Mouse (Mus musculus): Measurements from ENCODE around the gene Fgf22.

The Fgf22 gene

DNA sequence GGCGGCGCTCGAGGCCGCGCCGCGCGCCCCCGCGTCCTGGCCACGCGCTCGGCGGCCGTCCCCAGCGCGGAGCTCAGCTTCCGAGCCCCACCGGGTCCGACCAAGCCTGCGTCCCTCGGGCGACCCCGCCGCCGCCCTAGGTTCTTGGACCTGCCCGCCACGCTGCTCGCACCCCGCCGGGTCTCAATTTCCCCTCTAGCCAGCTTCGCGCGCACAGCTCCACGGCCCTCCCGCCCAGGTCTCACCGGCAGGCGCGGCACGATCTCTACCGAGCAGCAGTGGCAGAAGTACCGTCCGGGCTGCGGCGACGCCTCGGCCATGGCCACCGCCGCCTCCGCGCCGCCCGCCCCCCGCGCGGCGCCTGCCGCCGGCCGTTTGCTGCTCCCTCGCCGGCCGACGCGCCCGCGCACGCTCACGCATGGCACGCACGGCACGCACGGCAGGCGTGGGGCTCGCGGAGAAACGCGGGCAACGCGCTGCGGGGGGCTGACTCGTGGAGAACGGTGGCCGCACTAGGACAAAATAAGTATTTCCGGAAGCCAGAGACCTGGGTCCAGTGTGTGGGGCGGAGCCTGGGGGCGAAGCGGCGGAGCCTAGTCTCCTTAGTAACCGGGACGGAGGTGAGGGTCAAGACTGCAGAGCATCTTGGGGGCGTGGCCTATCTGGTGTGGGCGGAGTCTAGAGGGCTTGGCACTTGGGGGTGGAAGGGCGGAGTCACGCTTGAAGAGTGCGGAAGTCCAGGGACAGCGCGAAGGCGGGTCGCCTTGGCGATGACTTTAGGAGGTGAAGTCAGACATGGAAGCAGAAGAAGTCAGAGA lies 11.8 kb downstream of the Fgf22 start, which contains the start of gene Rnf126:
Gene Rnf126 (minus strand): TSS at position 445 of the 818 bp plus-strand sequence.
- in situ Hi-C loops (cut with MseI, MboI): no loop called here

DNA sequence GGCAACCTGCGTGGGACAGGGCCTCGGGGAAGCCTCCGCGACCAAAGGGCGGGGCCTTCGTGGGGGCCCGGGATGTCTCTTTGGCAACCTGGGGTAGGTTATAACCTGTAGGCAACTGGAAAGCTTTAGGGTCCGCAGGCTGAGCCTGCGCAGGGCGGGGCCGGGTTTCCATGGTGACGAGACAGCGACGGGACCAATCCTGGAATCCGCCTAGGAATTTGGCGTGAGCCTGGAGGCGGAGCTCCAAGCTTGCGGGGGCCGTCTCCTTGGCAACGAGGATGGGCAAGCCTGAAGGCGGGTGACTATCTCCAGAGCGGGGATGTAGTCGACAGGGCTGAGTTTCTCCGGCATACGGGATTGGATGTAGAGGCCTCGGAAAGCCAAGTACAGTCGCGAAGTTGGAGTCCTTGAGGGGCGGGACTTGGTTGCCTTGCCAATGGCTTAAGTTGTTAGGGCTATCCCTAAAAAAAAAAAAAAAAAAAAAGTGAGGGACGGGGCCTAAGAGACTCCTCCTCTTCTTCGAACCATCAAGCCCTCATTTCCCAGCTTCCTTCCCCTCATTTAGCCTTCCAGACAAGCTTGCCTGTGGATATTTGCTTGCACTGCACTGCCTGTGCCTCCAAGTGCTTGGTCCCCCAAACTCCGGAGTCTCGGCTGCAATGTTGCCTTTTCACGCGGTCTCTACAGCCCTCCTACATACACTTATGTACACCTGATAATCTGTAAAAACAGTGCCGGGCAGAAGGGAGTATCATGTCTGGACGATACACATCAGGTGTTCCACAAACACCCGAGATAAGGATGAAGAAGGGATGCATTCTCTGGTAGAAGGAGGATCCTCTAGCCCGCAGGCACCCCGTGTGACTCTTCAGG lies 12.7 kb downstream of the Fgf22 start:
- in situ Hi-C loops (cut with MseI, MboI): no loop called here

GRCm38 (mm10) chr10:79768400-79768799 lies 13.5 kb downstream of the Fgf22 start:
- in situ Hi-C loops (cut with MseI, MboI): no loop called here

GRCm38 (mm10) chr10:79769329-79769728 lies 14.5 kb downstream of the Fgf22 start:
- in situ Hi-C loops (cut with MseI, MboI): no loop called here

DNA sequence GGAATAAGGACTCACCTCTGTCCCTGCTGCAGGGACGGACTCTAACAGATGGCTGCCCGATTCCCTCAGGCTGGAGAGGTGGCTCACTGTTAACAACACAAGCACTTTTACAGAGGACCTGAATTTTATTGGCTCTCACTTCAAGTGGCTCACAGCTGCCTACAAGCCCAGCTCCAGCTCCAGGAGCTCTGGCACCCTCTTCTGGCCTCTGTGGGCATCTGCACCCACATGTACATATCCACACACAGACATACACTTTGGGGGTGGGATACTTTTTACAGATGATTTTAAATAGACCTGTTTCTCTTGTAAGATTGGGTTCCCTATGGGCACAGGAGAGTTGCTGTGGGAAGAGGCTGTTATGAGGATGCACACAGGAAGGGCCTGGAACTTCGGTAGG lies 17.4 kb downstream of the Fgf22 start:
- in situ Hi-C loops (cut with MseI, MboI): no loop called here

GRCm38 (mm10) chr10:79773208-79773607 lies 18.3 kb downstream of the Fgf22 start:
- in situ Hi-C loops (cut with MseI, MboI): no loop called here

GRCm38 (mm10) chr10:79774486-79775279 lies 19.8 kb downstream of the Fgf22 start:
- in situ Hi-C loops (cut with MseI, MboI): no loop called here

- in situ Hi-C loops (cut with MseI, MboI): no loop called here
Measured at GRCm38 (mm10) chr10:79777103-79777531, 22.2 kb downstream of the Fgf22 start, which contains the start of gene Fstl3. Gene Fstl3, plus strand, starts transcription at chr10:79777272.

- in situ Hi-C loops (cut with MseI, MboI): no loop called here
Measured at GRCm38 (mm10) chr10:79778006-79778405, 23.1 kb downstream of the Fgf22 start.

GRCm38 (mm10) chr10:79779193-79779592 lies 24.3 kb downstream of the Fgf22 start:
- in situ Hi-C loops (cut with MseI, MboI): no loop called here

DNA sequence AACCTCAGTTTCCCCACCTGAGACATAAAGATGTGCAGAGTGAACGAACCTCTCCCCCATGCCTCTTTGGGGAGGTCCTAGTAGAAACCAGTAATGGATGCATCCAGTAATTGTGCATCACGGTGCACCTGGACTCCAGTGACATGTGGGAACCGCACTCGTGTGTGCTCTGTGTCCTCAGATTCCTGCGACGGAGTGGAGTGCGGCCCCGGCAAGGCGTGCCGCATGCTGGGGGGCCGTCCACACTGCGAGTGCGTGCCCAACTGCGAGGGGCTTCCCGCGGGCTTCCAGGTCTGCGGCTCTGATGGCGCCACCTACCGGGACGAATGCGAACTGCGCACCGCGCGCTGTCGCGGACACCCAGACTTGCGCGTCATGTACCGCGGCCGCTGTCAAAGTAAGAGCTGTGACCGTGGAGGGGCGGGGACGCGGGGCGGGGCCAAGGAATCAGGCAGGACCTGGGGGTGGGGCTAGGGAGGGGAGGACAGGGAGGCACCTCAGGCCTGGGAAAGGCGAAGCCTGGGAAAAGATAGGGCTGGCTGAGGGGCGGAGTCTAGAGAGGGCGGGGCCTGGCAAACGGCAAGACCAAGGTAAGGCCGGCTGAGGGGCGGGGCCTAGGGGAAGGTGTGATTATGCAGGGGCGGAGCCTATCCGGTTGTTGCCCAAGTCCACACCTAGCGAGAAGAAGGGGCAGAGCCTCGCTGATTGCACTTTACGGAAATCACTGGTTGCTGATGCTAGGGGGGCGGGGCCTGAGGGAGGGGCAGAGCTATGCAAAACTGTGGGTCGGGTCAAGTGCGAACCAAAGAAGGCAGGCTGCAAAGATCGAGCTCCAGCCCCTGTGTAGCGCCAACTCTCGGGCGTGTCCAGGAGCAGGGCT lies 25.1 kb downstream of the Fgf22 start:
- in situ Hi-C loops (cut with MseI, MboI): no loop called here

DNA sequence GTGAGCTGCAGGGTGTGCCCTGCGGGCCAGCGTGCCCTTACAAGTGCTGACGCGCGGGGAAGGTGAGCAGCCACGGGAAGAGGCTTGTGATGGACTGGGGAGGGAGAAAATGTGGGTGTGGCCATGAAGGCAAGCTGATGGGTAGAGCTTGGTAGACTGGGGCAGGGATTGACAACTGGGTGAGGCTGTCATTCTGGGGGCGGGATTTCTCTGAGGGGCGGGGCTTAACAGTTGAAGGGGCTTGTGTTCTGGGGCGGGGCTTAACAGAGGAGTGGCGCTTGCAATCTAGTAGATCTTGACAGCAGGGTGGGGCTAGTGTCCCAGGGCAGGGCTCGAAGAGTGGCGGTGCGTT lies 25.8 kb downstream of the Fgf22 start:
- in situ Hi-C loops (cut with MseI, MboI): no loop called here

DNA sequence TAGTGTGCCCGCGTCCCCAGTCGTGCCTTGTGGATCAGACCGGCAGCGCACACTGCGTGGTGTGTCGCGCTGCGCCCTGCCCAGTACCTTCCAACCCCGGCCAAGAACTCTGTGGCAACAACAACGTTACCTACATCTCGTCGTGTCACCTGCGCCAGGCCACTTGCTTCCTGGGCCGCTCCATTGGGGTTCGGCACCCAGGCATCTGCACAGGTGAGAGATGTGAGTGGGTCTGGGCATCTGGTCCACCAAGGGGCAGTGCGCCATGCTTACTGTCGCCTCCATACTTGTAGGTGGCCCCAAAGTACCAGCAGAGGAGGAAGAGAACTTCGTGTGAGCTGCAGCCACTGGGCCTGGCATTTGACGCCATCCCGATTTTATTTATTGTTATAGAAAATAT lies 26.3 kb downstream of the Fgf22 start:
- in situ Hi-C loops (cut with MseI, MboI): no loop called here

DNA sequence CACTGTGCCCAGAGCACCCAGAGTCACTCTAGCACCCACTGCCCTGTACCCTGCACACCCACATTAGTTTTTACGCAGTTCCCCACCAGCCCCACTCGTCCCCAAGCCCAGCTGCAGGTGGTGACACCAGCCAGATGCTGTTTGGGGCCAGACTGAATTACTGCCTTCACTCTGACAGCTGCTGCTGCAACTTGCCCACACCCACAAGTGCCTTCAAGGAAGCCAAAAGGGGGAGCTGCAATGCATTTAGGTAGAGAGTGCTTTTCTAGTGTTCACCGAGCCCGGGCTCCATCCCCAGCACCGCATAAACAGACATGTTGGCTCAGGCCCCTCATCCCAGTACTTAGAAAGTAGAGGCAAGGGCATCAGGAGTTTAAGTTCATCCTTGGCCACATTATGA lies 27.1 kb downstream of the Fgf22 start:
- in situ Hi-C loops (cut with MseI, MboI): no loop called here

GRCm38 (mm10) chr10:79783050-79783449 lies 28.2 kb downstream of the Fgf22 start:
- in situ Hi-C loops (cut with MseI, MboI): no loop called here

DNA sequence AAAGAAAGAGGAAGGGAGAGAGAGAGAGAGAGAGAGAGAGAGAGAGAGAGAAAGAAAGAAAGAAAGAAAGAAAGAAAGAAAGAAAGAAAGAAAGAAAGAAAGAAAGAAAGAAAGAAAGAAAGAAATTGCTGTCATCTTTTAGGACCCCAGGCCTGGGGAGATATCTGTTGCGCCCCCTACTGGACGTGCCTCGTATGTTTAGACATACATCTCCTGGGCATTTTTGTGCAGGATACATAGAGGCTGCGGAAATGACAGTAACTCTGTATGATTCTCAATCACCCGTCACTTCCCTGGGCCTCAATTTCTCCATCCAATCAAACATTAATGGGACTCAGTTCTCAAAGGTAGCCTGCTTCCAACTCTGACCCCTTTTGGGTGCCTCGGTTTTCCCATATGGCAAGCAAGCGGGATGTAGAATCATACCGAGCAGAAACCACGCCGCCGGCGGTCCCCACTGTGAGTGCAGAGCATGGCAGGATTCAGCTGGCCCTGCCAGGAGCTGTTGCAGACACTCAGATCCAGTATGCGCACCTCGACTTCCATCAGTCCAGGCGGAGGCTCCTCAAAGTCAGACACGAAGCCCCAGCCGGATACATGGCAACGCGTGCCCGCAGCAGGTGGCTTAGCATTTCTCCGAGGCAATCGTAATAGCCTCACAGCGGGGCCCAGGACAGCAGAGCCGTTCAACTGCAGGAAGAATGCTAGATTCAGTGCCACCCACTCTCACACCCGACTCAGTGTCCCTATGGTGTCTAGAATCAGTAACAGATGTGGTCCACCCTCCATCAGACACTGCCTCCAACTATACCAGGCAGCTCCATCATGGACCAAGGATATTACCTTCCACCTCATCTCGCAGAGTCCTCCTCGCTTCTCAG lies 29.3 kb downstream of the Fgf22 start:
- in situ Hi-C loops (cut with MseI, MboI): no loop called here

- in situ Hi-C loops (cut with MseI, MboI): no loop called here
Measured at GRCm38 (mm10) chr10:79788386-79789158, 33.7 kb downstream of the Fgf22 start.

DNA sequence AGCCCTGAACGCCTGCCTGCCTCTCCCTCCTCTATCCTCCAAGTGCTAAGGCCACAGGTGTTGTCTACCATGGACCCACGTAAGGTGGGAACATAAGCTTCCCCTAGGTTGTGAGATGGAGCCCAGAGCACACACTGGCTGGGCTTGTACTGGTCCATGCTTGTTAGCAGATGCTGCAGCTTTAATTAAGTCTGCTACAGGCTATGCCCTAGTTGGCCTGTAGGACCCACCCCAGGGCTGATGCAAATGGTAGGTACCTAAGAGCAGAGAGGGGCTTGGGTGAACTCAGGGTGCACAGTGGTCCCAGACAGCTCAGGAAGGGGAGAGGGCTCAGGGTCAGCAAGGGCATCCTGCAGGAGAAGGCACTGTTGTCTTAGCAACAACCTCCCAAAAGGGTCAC lies 34.7 kb downstream of the Fgf22 start:
- in situ Hi-C loops (cut with MseI, MboI): no loop called here

- in situ Hi-C loops (cut with MseI, MboI): no loop called here
Measured at GRCm38 (mm10) chr10:79790861-79791260, 36.0 kb downstream of the Fgf22 start, which contains the start of gene Prss57. Gene Prss57, minus strand, starts transcription at chr10:79790961.

All from mouse trophoblast stem cell (cell line).